Mouse (Mus musculus) lung, postnatal 10 days (tissue): ENCODE results near the gene Sucnr1.
"Not testable (repeated sequence)": the region's sequence is repeated elsewhere in the genome, so short reads cannot be mapped to it uniquely, and the experiment has no call there.

ENCODE experiments used
- DNase-seq: peaks from one replicate; pipeline ENCODE4 v3.0.0; 2021

Gene Sucnr1

GRCm38 (mm10) chr3:60081648-60082047 is at the start of gene Sucnr1:
Gene Sucnr1, plus strand, starts transcription at chr3:60081869.
- peak; percentile 13 for DNase-seq

DNA sequence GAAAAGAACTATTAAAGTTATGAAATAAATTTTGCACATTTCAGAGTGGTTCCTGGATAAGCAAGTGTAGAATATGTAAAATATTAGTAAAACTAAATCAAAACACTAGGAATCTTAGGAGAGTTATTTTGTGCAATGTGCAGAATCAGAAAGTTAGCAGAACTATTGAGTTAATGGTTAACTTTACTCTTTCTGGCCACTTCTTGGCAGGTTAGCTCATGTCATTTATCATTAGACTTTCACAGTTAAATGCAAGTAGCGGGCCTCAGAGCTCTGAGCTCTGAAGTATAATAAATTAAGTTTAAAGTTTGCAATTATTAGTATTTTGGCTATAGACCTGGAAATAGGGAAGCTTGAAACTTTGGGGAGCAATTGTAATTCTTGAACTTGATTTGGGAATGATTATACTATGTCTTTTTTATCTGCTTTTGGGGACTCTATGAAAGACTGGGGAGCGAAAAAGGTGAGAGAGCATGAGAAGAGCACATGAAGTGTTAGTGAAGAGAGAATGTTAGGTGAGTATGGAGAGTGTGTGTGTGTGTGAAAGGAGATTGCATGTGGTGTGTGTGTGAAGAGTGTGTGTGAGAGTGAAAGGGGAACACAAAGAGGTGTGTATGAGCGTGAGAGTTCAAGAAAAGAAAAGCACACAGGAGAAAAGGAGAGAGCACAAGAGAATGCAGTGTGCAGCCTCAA is 35.3 kb upstream of the Sucnr1 start:
- no peak for DNase-seq

DNA sequence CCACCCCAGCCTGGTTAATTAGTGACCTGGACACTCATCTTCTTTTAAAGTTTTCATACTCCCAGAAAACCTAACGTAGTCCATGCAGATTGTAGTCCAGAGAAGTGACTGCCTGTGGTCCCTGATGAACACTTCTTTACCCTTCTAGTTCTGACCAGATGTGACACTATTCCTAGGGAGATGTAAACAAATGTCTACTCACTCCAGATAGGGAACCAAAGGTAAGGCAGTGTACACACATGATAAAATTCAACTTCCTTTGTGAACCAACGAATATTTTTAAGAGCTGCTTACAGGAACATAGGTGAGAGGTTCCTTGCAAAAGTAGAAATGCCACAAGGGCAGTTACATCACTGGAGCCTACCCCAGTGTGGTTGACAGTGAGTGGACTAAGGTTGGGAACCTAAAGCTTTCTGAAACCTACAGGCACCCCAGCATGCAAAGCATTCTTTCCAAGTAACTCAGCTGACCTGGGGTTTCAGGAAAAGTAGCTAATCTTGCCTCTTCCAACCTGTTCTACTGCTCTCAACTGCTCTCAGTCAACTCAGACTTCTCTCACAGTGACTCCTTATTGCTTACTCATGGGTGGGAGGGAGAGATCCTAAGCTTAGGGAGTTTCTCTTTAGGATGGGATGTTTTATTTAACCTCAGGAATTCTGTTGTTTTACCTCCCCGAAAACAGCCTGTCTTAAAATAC is 28.3 kb upstream of the Sucnr1 start:
- DNase-seq: no peak

GRCm38 (mm10) chr3:60053931-60054330 is 27.7 kb upstream of the Sucnr1 start:
- no peak for DNase-seq

- peak; percentile 5 for DNase-seq
These were observed 25.2 kb upstream of the Sucnr1 start for GRCm38 (mm10) chr3:60056451-60056850.

GRCm38 (mm10) chr3:60057070-60057808 is 24.4 kb upstream of the Sucnr1 start:
- DNase-seq: no peak

GRCm38 (mm10) chr3:60057809-60058082 is 23.9 kb upstream of the Sucnr1 start:
- no peak for DNase-seq

- DNase-seq: peak; percentile 48
These were observed 2.7 kb upstream of the Sucnr1 start for GRCm38 (mm10) chr3:60078883-60079415.

GRCm38 (mm10) chr3:60080572-60080971 is 1.1 kb upstream of the Sucnr1 start:
- peak; percentile 16 for DNase-seq

GRCm38 (mm10) chr3:60082746-60083145 is 1.1 kb downstream of the Sucnr1 start:
- no peak for DNase-seq

- no peak for DNase-seq
These were observed 4.1 kb downstream of the Sucnr1 start for GRCm38 (mm10) chr3:60085729-60086128.

DNA sequence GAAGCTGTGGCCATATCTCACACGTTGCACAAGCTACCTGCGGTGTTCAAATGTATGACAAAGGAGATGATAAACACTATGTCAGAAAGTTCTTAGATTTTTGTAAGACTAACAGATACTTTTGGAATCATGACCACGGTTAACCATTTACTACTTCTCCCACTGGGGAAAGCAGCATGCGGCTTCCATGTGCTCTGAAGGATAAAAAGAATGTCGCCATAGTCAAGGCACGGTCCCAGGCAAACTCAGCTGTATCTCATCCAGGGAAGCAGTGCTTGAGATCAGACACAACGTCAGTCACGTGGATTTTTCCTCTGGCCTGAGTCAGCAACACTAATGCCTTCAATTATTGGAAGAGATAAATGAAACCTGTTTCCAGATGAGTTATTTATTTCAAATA is 9.7 kb downstream of the Sucnr1 start:
- DNase-seq: no peak

- no peak for DNase-seq
These were observed 12.9 kb downstream of the Sucnr1 start for GRCm38 (mm10) chr3:60094386-60095156.

GRCm38 (mm10) chr3:60096941-60097340 is 15.3 kb downstream of the Sucnr1 start:
- DNase-seq: no peak

DNA sequence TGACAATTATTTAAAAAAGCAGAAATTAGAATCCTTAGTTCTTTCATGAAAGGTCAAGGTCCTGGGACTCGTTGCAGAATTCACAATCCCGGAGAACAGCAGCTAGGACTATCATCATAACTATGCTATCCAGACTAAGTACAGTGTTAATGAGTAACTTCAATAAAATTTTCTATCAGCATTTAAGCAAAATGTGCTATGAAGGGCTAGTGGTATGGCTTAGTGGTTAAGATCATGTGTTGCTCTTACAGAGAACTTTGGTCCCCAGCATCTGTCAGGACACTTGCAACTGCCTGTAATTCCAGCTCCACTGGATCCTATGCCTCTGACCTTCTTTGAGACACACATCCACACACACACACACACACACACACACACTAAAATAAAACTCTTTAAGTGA is 15.8 kb downstream of the Sucnr1 start:
- no peak for DNase-seq

- peak; percentile 13 for DNase-seq
These were observed 16.9 kb downstream of the Sucnr1 start for GRCm38 (mm10) chr3:60098521-60098920.

DNA sequence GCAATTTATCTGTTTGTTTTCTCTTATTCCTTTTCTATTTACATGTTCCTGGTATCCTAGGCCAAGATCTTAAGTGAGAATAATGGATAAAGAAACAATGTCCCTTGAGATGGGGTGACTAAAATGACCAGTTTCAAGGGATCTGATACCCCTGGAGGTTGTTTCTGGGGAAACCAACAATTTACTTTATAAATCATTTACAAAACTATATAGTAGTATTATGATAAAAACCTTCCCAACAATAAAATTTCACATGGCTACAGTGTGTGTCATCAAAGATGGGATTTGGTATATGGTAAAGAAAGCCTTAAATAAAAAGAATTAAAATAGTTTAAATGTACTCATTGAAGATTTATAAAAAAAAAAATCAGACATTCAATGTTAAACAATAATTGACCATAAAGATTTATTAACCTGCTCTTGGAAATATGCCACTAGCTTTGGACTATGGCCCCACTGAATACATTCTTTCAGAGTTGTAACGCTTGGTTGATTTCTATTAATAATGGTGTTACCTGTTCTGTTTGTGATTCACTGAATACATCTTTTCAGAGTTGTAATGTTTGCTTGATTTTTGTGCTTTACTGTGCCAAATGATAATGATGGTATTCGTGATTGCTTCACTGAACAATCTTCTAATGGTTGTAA is 22.9 kb downstream of the Sucnr1 start:
- DNase-seq: no peak

DNA sequence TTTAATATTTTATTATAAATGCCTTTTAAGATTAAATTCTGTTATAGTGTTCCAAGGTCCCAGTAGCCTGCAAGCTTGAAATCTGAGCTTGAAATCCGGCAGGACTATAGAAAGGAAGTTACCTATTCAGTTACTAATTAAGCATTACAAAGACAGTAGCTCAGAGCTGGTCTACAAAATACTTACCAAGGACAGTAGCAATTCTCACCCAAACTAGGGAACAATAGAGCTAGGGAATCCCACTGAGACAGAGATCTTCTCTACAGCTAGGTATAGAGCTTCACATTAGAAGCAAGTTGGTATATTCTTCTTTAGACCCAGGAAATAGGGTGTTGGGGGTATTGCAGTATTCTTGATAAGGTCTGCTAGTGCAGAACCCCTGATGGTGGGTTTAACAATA is 24.8 kb downstream of the Sucnr1 start:
- not testable (repeated sequence) for DNase-seq

- no peak for DNase-seq
These were observed 26.1 kb downstream of the Sucnr1 start for GRCm38 (mm10) chr3:60107736-60108135.

DNA sequence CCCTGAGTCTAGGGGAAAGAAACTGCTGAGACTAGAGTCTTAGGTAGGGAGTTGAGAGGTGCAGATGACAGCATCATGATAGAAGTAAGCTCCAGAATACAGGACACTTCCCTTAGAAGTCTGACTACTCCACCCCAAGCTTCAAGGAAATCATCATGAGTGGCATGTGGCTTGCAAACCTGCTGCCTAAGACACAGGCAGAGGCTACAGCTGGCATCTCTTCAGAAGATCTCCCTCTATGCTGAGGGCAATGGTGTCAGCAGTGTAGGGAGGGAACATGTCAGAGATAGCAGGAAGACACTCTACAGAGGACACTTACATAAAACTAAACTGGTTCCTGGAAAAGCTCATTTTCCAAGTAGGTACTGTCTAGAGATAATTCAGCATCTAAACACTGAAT is 27.1 kb downstream of the Sucnr1 start:
- DNase-seq: no peak

DNA sequence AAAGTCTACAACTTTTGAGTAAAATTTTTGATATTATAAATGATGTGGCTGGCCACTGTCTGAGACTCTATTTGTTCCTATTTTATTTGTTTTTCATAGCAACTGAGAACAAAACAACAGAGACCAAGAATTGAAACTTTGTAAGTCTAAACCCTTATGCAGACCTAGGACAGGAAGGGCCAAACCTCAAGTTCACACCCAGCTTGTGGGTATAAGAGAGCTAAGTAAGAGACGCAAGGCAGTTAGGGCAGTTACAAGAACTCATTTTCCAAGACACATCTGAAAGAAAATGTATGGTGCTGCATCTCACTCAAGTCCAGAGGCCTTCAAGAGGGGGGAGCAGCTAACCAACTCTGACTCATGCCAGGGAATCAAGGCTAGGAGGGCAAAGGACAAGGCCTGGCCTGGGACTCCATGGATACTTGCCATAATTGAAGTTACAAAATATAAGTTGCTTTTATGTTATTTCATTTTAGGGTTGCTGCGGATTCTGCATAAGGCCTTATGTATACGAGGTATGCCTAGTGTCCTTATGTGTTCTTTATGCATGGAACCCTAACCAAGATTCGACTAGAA is 29.6 kb downstream of the Sucnr1 start:
- DNase-seq: no peak
